Mouse (Mus musculus) thymus, adult 2 months (tissue): Measurements from ENCODE around the gene Hist1h3h. TPM values are rescaled to one million over a fixed set of nuclear protein-coding genes. Genes with fewer than 3 reads are reported as not detected.
A peak's percentile ranks its signal among the peaks of the same experiment; 100 is the strongest.
"Not testable (repeated sequence)": the region's sequence is repeated elsewhere in the genome, so short reads cannot be mapped to it uniquely, and the experiment has no call there.

Source experiments
- DNase-seq: peaks from one replicate; pipeline ENCODE4 v3.0.0; 2021
- H3K27ac ChIP-seq: fragments of 200-500 bp; 2 replicates; pipeline ENCODE4 v1.5.1; 2012; ENCODE audit warnings: low read length, control low read depth; ENCODE audit not compliant: control insufficient read depth, insufficient read depth
- H3K27me3 ChIP-seq: fragments of 200-500 bp; 2 replicates; pipeline ENCODE4 v1.6.1; 2012; ENCODE audit warnings: mild to moderate bottlenecking, low read length, moderate library complexity, mixed read lengths; ENCODE audit not compliant: control insufficient read depth, insufficient read depth
- H3K36me3 ChIP-seq: fragments of 200-500 bp; 2 replicates; pipeline ENCODE4 v1.6.1; 2012; ENCODE audit warnings: mild to moderate bottlenecking, low read length, moderate library complexity; ENCODE audit not compliant: control insufficient read depth, insufficient read depth
- H3K4me1 ChIP-seq: fragments of 200-500 bp; replicated peaks from 2 replicates; pipeline ENCODE4 v1.6.1; 2012; ENCODE audit warnings: low read length; ENCODE audit not compliant: control insufficient read depth, insufficient read depth
- H3K4me3 ChIP-seq: fragments of 200-500 bp; 2 replicates; pipeline ENCODE4 v1.5.1; 2012; ENCODE audit warnings: mild to moderate bottlenecking, low read length, control low read depth, moderate library complexity; ENCODE audit not compliant: control insufficient read depth, insufficient read depth
- CTCF ChIP-seq: fragments of 200-500 bp; IDR thresholded peaks from 2 replicates; pipeline ENCODE4 v1.5.1; 2012; ENCODE audit warnings: mild to moderate bottlenecking, control low read depth, low read length, moderate library complexity, borderline replicate concordance; ENCODE audit not compliant: control insufficient read depth, poor library complexity, insufficient read depth; ENCODE audit errors: extremely low read depth
- POLR2A ChIP-seq: fragments of 200-500 bp; IDR thresholded peaks from 2 replicates; pipeline ENCODE4 v1.6.1; 2012; ENCODE audit warnings: mild to moderate bottlenecking, low read length, control low read depth, moderate library complexity; ENCODE audit not compliant: control insufficient read depth, poor library complexity, insufficient read depth; ENCODE audit errors: extremely low read depth
- WGBS: fragments of 180-500 bp; shearing (Covaris S2); methylation state at CpG from one replicate; pipeline ENCODE4 v1.1.7; 2018; 5-methylcytosine and 5-hydroxymethylcytosine counted together
- polyA plus RNA-seq: library from polyadenylated mRNA; depleted of rRNA; stranded (reverse); fragments of >200 nt; gene quantifications from 2 replicates; pipeline ENCODE4 v1.2.3, GENCODE M21; 2012; rRNA removed

The Hist1h3h gene
- polyA plus RNA-seq: 670 and 733 TPM in 2 replicates

GRCm38 (mm10) chr13:21717397-21718357, at the start of gene Hist1h3h:
TSS of gene Hist1h3h (plus strand) at chr13:21717659.
- peak within 1 kb of the TSS; percentile 61 for H3K4me3 ChIP-seq
- DNase-seq: peak; percentile 87
- H3K4me1 ChIP-seq, H3K36me3 ChIP-seq, H3K27me3 ChIP-seq: not testable (repeated sequence)
- peak within 1 kb of the TSS; percentile 90 for H3K27ac ChIP-seq
- 5% methylated on average over 25 of the region's 56 CpGs for WGBS

DNA sequence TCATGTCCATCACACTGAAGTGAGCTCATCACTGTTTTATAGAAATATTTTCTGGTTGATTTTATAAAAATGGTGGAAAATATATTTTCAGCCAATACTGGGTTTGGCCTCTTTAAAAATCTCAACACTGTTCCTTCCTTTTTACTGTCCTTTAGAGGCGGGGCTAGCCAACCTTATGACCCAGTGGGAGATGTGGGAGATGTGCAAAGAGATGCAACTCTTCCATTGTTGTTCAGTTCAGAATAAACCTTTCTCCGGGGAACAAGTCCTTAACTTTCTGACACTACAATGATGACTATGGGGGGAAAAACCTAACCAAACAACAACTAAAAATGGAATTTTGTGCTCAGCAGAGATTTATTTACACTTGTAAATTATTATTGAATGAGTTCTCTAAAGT, 40.2 kb upstream of the Hist1h3h start, which contains the start of gene Olfr1360:
Gene Olfr1360 (minus strand): TSS at position 101 of the 400 bp plus-strand sequence.
- TF ChIP-seq CTCF (no peak), POLR2A (no peak)
- H3K36me3 ChIP-seq: no peaks in the 10 kb centered on the region
- no peak within 1 kb of the TSS for H3K27ac ChIP-seq
- H3K27me3 ChIP-seq: no peaks in the 10 kb centered on the region
- H3K4me1 ChIP-seq: no peaks in the 10 kb centered on the region
- 86% methylated on average over 2 of the region's 2 CpGs for WGBS
- no peak for DNase-seq
- H3K4me3 ChIP-seq: no peak within 1 kb of the TSS

DNA sequence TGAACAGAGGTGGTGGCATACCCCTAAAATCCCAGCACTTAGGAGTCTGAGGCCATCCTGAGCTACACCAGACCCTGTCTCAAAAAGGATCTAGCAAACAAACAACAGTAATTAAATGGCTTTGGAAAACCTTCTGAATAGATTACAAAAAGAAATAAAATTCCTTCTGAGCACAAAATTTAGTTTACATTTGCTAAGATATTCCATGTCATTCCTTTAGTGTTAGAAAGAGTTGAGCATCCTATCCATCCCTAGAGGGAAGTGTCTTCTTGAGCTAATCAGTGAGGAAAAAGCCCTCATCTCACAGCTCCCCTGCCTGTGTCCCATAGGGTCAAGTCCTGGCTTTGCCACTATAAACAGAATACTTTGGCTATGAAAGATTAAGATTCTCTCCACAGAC, 19.6 kb upstream of the Hist1h3h start, which contains the start of gene Olfr1359:
Gene Olfr1359 (plus strand): TSS at position 301 of the 400 bp plus-strand sequence.
- Histone ChIP-seq H3K27me3 (no peaks in the 10 kb centered on the region; the same call in 1 of the 2 replicates), H3K36me3 (no peaks in the 10 kb centered on the region), H3K4me1 (no peaks in the 10 kb centered on the region), H3K4me3 (no peak within 1 kb of the TSS), H3K27ac (no peak within 1 kb of the TSS)
- DNase-seq: no peak
- no peak for TF ChIP-seq POLR2A
- TF ChIP-seq CTCF: no peak

GRCm38 (mm10) chr13:21706669-21707068, 10.8 kb upstream of the Hist1h3h start:
- TF ChIP-seq POLR2A (no peak), CTCF (no peak)
- Histone ChIP-seq H3K4me3 (no peak overlapping the region), H3K36me3 (no peaks in the 10 kb centered on the region), H3K27ac (no peak overlapping the region), H3K4me1 (no peaks in the 10 kb centered on the region), H3K27me3 (no peaks in the 10 kb centered on the region; the same call in 1 of the 2 replicates)
- DNase-seq: no peak
- 74% methylated on average over 4 of the region's 4 CpGs for WGBS

GRCm38 (mm10) chr13:21710031-21710711, 7.3 kb upstream of the Hist1h3h start:
- Histone ChIP-seq H3K27ac (peak overlapping the region; percentile 81), H3K36me3 (no peaks in the 10 kb centered on the region), H3K27me3 (no peaks in the 10 kb centered on the region), H3K4me3 (peak overlapping the region; percentile 93), H3K4me1 (peaks cover 2% of the 10 kb centered on the region)
- WGBS: under 1% methylated on average over 32 of the region's 32 CpGs
- peak; percentile 76 for TF ChIP-seq CTCF
- no peak for TF ChIP-seq POLR2A
- peak; percentile 92 for DNase-seq

DNA sequence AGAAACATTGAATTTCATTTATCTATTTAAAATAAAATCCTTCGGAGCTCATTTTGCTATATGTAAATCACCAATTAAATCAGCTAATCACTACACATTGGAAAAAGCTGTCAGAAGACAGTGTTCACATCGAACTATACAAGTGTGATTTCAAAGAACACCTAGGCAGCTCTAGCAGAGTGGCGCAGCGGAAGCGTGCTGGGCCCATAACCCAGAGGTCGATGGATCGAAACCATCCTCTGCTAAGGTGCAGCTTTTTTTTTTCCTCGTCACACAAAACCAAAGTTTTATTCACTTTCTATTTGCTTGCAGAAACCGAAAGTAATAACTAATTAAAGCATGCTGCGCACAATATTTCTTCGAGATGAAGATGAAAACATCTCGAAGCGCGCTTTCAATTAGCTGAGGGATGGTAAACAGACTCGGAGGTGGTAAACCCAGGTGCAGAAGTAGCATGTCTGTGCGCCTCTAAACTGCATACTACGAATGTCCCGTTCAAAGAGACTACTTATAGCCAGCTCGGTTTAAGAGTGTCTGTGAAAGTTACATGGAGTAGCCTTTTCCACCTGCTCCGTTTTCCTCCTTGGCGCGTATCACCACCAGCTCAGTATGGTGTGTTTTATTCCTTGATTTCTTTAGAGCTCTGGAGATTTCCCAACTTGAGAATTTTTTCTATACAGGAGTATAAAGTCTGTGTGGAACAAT, 6.5 kb upstream of the Hist1h3h start:
- Histone ChIP-seq H3K27me3 (no peaks in the 10 kb centered on the region), H3K4me1 (peaks cover 2% of the 10 kb centered on the region), H3K27ac (peak overlapping the region; percentile 48; the same call in 1 of the 2 replicates), H3K4me3 (peak overlapping the region; percentile 3; the same call in 1 of the 2 replicates), H3K36me3 (no peaks in the 10 kb centered on the region)
- 4% methylated on average over 22 of the region's 22 CpGs for WGBS
- DNase-seq: peak; percentile 85
- no peak for TF ChIP-seq POLR2A
- TF ChIP-seq CTCF: no peak
